Mouse (Mus musculus): ENCODE measurements at regions not wholly inside any gene's neighbourhood (a gene's known extent, or its start where the extent isn't known, plus 50 kb on each side); places are given as distances from the start of the nearest gene placed in this dataset.

DNA sequence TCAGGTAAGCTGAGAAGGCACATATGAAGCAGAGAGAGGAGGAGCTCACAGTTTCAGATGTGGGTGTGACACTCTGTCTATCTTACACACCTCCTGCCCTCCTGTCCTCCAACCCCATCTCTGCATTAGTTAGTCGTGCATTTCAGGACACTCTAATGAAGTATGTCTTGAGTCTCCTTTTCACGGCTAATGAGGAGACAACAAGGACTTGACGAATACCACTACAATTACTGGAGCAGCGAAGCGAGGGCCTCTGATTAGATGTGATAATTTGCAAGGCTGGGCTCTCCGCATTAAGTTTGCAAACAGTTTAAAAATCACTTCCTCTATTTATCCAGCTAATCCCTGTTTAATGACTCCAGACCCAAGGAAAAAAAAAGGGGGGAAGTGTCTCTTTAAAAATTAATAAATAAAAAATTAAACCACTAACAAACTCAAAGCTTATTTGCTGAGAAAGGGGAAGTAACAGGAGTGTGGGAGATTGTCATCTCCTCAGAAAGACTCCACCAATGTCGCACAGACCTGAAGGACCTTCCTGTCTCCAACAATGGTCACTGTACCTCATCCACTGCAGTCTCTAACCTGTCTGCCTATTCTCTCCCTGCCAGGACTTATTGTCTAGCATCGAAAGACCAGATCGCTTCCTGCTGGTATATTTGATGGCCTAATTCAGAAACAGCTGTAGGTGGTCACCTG is 157.5 kb upstream of the Zmiz1 start:
- DNase-seq (ENCODE audit: low spot score), result no peak

GRCm38 (mm10) chr14:25304391-25304851 is 154.6 kb upstream of the Zmiz1 start:
- peak; percentile 90 for DNase-seq (ENCODE audit: low spot score)

DNA sequence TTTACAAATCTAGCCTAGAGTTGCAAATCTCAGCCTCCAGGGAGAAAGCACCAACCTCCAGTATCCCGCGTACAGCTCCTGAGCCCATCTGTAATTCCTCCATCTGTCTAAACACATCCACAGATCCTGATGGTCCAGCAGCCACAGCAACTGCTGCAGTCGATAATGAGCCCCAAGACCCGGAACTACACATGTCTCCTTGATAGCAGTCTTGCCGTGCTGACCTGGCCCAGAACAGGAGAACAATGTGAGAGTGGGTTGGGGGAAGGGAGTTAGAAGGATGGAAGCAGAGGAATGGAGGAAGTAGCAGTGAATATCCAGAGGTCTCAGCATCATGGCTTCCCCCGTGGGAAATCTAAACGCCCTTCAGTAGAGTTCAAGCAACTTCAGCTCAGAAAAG is 152.8 kb upstream of the Zmiz1 start:
- no peak for DNase-seq (ENCODE audit: low spot score)

- peak; percentile 10 for DNase-seq (ENCODE audit: low spot score)
These were observed 151.9 kb upstream of the Zmiz1 start for GRCm38 (mm10) chr14:25306961-25307654.

- no peak for DNase-seq (ENCODE audit: low spot score)
These were observed 150.9 kb upstream of the Zmiz1 start for GRCm38 (mm10) chr14:25308051-25308450.

DNA sequence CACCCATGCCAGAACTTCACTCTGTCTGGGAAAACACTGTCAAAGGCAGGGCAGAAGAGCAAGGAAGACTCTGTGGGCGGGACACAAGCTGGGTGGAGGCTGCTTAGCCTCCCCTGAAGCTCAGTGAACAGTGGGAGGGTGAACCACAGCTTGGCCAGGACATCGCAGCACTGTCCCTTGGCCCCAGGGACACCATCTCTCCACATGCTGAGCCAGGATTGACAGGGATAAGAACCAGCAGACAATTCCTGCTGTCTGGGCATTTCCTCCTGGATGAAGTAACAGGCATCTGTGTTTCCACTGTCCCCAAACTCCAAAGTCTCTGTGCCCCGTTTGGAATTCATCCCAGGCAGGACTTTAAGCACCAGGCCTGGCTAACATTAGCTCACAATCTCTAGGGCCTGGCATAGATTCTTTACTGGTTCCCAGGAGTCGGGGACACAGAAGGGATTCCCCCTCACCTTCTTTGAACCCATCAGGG is 148.3 kb upstream of the Zmiz1 start:
- peak; percentile 75 for DNase-seq (ENCODE audit: low spot score)

- no peak for DNase-seq (ENCODE audit: low spot score)
These were observed 147.5 kb upstream of the Zmiz1 start for GRCm38 (mm10) chr14:25311475-25311874.

DNA sequence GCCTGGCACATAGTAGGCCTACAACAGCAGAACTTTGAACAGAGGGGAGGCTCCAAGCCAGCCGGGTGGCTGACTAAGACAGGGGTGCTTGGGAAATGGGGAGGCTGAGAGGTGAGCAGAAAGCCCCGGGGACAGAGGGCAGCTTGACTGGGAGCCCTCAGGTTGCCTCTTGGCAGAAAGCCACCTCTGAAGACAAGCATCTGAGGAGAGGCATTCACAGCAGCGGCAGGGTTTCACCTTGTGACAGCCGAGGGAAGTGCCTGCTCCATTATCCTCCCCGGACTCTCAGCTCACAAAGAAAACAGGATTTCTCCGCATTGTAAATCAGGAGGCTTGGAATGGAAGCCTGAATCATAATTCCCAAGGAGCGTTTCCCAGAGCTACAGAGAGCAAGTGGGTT is 146.8 kb upstream of the Zmiz1 start:
- no peak for DNase-seq (ENCODE audit: low spot score)

DNA sequence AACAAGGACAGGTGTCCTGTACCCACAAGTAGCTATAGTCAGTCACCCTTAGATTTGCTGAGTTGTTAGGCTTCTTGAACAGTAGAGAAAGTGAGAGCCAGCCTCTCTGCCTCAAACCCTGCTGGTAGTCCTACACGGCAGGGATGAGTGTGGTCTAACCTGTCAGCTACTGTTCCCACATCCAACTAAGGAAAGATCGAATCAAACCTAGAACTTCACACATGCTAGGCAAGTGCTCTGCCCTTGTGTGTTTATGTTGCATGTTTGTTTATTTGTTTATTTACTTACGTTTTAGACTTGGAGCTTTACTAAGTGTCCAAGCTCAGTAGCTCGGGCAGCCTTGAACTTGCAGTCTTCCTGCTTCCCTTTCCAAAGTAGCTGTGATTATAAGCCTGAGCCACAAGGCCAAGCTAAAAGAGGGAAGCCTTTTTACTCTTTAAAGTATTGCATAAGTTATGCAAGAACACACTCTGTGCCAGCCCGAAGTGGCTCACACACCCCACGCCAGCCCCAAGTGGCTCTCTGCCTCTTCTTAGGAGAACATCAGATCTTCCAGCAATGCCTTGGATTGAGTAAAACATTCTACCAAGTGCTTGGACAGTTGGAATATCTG is 146.1 kb upstream of the Zmiz1 start:
- DNase-seq (ENCODE audit: low spot score), result peak; percentile 84

DNA sequence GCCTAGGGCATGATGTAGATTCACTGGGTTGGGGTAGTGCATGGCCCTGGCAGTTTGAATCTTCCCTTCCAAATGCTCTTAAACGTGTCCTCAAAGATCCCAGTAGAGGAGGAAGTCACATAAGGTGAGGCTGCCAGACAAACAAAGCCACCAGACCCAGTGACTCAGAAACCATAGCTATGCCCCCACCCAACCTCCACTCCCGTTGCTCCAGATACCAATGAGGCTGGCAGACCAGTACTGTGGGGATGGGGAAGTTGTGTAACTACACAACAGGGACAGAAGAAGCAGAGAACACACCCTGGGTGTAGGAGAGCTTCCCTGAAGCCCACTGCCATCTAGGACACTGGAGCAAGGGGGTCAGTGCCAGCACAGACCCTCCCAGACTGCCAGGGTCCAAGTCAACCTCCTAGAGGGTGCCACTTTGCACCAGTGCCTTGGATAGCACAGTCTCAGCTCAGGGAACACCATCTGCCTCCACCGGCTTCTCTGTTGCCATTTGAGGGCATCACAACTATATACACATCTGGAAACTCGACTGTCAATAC is 145.2 kb upstream of the Zmiz1 start:
- DNase-seq (ENCODE audit: low spot score), result no peak

DNA sequence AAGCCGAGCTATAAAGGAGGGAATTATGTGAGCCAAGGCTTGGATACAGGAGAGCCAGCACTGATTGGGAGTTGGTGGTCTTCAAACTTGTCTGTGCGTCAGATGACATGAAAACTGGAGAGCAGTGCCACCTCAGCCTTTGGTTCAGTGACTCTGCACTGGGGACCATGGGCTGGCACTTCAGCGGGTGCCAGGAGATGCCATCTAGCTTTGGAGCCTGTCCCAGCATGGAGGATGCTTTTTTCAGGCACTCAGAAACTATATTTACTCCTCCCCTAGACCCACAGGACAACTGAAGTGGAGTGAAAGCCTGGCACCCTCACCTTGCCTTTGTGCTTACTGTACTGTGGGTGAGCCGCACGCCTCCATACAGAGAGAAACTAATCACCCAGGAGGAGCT is 142.5 kb upstream of the Zmiz1 start:
- no peak for DNase-seq (ENCODE audit: low spot score)

DNA sequence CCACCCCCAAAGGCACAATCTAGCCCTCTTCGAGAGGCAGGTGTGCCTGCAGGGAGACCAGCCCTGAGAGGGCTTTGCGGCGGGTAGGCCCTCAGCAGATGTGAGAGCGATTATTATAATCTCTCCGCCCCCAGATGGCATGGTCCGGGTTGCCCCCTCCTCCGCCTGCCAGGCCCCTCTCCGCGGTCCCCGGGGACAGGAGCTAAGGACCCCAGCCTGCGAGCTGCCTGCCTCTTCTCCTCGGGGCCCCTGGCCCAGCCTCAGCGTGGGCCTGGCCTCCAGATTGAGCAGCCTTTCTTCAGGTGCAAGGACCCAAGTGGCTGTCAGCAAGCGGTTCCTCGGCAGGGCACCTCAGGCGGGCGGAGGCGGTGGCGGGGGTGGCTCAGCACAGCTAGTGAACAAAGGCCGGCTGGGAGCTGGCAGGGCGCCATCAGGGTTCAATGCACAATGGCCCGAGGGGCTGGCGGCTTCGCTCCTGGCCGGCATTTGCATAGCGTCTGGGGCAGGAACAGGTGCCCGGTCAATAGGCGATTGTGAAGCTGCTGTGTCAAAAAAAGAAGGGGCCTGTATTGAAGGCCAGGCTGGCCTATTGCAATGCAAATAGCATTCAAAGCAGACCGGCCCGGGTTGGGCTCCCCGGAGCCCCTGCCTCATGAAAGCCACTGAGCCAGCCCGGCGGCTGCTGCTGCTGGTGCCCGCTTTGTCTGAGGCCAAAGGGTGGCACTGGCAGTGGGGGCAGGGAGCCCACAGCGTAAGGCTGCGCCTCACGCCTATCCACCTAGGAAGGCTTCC is 141.1 kb upstream of the Zmiz1 start:
- DNase-seq (ENCODE audit: low spot score), result no peak

- DNase-seq (ENCODE audit: low spot score), result no peak
These were observed 140.1 kb upstream of the Zmiz1 start for GRCm38 (mm10) chr14:25318909-25319308.

DNA sequence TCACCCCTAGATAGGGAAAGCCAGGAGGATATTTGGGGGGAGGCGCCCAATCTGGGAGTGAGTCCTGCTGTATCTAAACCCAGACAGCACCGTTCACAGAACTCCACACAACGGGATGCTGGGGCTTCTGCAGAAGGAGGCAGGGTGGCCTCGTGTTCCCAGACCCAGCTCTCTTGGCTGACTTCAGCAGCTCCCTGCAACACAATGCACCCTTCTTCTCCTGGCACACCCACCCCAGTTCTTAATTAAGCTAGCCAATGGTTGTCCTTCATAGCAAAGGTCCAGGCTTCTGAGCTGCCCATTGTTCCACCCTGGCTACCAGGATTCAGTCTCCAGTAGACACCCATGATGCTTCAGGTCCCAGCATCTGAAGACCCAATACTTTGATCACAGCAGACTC is 138.8 kb upstream of the Zmiz1 start:
- no peak for DNase-seq (ENCODE audit: low spot score)

DNA sequence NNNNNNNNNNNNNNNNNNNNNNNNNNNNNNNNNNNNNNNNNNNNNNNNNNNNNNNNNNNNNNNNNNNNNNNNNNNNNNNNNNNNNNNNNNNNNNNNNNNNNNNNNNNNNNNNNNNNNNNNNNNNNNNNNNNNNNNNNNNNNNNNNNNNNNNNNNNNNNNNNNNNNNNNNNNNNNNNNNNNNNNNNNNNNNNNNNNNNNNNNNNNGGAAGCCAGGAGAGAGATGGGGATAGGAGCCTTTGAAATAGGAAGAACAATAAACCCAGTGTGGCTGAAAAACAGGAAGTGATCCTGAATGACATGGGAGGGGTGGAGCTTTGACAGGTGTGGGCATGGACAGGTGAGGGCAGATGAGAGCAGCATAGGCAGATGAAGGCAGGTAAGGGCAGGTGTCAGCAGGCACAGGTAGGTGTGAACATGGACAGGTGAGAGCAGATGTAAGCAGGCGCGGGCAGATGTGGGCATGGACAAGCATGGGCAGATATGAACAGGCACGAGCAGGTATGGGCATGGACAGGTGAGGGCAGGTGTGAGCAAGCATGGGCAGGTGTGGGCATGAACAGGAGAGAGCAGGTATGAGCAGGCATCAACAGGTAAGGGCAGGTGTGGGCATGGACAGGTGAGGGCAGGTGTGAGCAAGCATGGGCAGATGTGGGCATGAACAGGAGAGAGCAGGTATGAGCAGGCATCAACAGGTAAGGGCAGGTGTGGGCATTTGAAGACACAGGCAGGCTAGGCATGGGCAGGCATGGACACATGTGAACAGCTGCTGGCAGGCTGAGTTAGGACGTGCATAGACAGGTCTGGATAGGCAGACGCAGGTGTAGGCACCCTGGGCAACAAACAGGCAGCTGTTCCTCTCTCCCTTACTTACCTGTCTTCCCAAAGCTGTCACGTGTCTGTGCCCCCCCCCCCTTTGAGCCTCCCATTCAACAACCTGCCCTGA is 135.2 kb upstream of the Zmiz1 start:
- DNase-seq (ENCODE audit: low spot score), result no peak

- no peak for DNase-seq (ENCODE audit: low spot score)
These were observed 133.1 kb upstream of the Zmiz1 start for GRCm38 (mm10) chr14:25325887-25326286.

DNA sequence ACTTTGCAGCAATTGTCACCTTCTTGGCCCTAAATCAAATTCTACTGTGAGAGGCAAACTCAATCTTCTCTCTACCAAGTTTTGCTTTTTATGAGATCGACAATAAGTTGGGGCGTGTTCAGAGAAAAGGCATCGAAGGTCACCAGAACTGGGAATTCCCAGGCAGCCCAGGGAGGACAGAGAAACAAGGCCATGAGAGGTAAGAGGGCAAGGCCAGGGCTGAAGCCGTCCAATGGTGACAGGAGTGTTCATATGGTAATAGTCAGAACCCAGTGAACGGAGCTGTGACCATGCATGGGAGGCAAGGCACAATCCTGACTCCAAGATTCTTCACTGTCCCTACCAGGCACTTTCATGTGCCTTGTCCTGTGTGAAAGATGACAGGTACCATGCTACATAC is 130.8 kb upstream of the Zmiz1 start:
- DNase-seq (ENCODE audit: low spot score), result no peak

DNA sequence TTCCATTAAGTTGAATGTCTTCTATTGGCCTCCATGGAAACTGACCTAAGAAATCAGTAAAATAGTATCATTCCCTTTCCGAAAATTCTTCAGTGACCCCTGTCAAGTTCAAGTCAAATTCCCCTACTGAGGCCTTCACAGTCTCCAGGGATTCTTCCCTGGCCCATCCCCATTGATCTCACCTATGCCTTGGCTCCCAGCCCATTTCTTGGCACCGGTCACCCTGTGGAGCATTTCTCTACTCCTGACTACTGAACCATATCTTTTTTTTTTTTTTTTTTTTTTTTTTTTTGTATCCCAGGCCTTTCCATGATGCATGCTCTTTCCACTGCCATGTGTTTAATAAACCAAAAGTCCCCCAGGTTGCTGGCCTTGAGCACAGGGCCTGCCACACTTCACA is 124.8 kb upstream of the Zmiz1 start:
- DNase-seq (ENCODE audit: low spot score), result no peak

GRCm38 (mm10) chr14:25336875-25337274 is 122.1 kb upstream of the Zmiz1 start:
- DNase-seq (ENCODE audit: low spot score), result no peak

GRCm38 (mm10) chr14:25338404-25339051 is 120.5 kb upstream of the Zmiz1 start:
- DNase-seq (ENCODE audit: low spot score), result no peak

All from adipocyte (in vitro differentiated cells).